Mouse (Mus musculus): ENCODE measurements at regions not wholly inside any gene's neighbourhood (a gene's known extent, or its start where the extent isn't known, plus 50 kb on each side); places are given as distances from the start of the nearest gene placed in this dataset.

- Histone ChIP-seq H3K36me3 (ENCODE audit: control insufficient read depth in 1 of 2, insufficient read depth in 2 of 2, low read length in 2 of 2) (no peaks in the 10 kb centered on the region), H3K27me3 (ENCODE audit: control insufficient read depth in 1 of 2, insufficient read depth in 2 of 2, low read length in 2 of 2) (no peaks in the 10 kb centered on the region), H3K79me2 (ENCODE audit: control insufficient read depth, insufficient read depth, low read length, poor library complexity) (no peaks in the 10 kb centered on the region), H3K9me3 (replicated peaks; ENCODE audit: insufficient read depth, low read length) (no peaks in the 10 kb centered on the region), H3K27ac (ENCODE audit: control insufficient read depth, low read depth, low read length) (no peak overlapping the region), H3K4me3 (ENCODE audit: control insufficient read depth in 1 of 2, insufficient read depth in 1 of 2, low read depth in 2 of 2, low read length in 2 of 2) (no peak overlapping the region), H3K9ac (ENCODE audit: control insufficient read depth, low read depth, low read length, poor library complexity, severe bottlenecking) (no peak overlapping the region), H3K4me1 (ENCODE audit: control insufficient read depth in 1 of 2, insufficient read depth in 2 of 2, low read length in 2 of 2) (no peaks in the 10 kb centered on the region)
- no peak for DNase-seq (ENCODE audit: low read depth, low spot score)
- TF ChIP-seq POLR2AphosphoS2 (IDR thresholded peaks at IDR 0.05; ENCODE audit: low read length) (no peak), CHD1 (IDR thresholded peaks at IDR 0.05; ENCODE audit: low read depth, low read length) (no peak), ELF1 (IDR thresholded peaks at IDR 0.05; ENCODE audit: low read depth, low read length) (no peak), CTCF (IDR thresholded peaks at IDR 0.05 in 2 of 3, conservative IDR thresholded peaks at IDR 0.05 in 1 of 3; ENCODE audit: control insufficient read depth in 1 of 3, insufficient read depth in 1 of 3, low read depth in 2 of 3, low read length in 3 of 3, poor library complexity in 1 of 3, severe bottlenecking in 1 of 3) (no peak), RCOR1 (IDR thresholded peaks at IDR 0.05; ENCODE audit: low read depth, low read length) (no peak), MAZ (IDR thresholded peaks at IDR 0.05; ENCODE audit: low read depth, low read length) (no peak), SIN3A (IDR thresholded peaks at IDR 0.05; ENCODE audit: low read length) (no peak), POLR2A (IDR thresholded peaks at IDR 0.05; ENCODE audit: control insufficient read depth in 1 of 2, insufficient read depth in 1 of 2, low read depth in 1 of 2, low read length in 2 of 2, poor library complexity in 1 of 2) (no peak), HCFC1 (IDR thresholded peaks at IDR 0.05; ENCODE audit: low read depth, low read length) (no peak)
These were observed 637.2 kb downstream of the Cbln4 start for GRCm38 (mm10) chr2:171406057-171406456.

GRCm38 (mm10) chr2:171388936-171389335, 654.3 kb downstream of the Cbln4 start:
- DNase-seq (ENCODE audit: low read depth, low spot score), result no peak
- no peak overlapping the region for H3K9ac ChIP-seq (ENCODE audit: control insufficient read depth, low read depth, low read length, poor library complexity, severe bottlenecking)
- H3K9me3 ChIP-seq (replicated peaks; ENCODE audit: insufficient read depth, low read length), result no peaks in the 10 kb centered on the region
- H3K79me2 ChIP-seq (ENCODE audit: control insufficient read depth, insufficient read depth, low read length, poor library complexity), result no peaks in the 10 kb centered on the region
- no peak overlapping the region for H3K27ac ChIP-seq (ENCODE audit: control insufficient read depth, low read depth, low read length)
- no peaks in the 10 kb centered on the region for H3K36me3 ChIP-seq (ENCODE audit: control insufficient read depth in 1 of 2, insufficient read depth in 2 of 2, low read length in 2 of 2)
- H3K4me3 ChIP-seq (ENCODE audit: control insufficient read depth in 1 of 2, insufficient read depth in 1 of 2, low read depth in 2 of 2, low read length in 2 of 2), result no peak overlapping the region
- TF ChIP-seq SMC3 (IDR thresholded peaks at IDR 0.05; ENCODE audit: low read depth, low read length), result no peak
- TF ChIP-seq MAZ (IDR thresholded peaks at IDR 0.05; ENCODE audit: low read depth, low read length), result no peak
- H3K4me1 ChIP-seq (ENCODE audit: control insufficient read depth in 1 of 2, insufficient read depth in 2 of 2, low read length in 2 of 2), result no peaks in the 10 kb centered on the region
- no peaks in the 10 kb centered on the region for H3K27me3 ChIP-seq (ENCODE audit: control insufficient read depth in 1 of 2, insufficient read depth in 2 of 2, low read length in 2 of 2)

GRCm38 (mm10) chr2:171373457-171373856, 641.9 kb downstream of the Dok5 start:
- DNase-seq (ENCODE audit: low read depth, low spot score), result no peak
- Histone ChIP-seq H3K36me3 (ENCODE audit: control insufficient read depth in 1 of 2, insufficient read depth in 2 of 2, low read length in 2 of 2) (no peaks in the 10 kb centered on the region), H3K9me3 (replicated peaks; ENCODE audit: insufficient read depth, low read length) (no peaks in the 10 kb centered on the region), H3K4me1 (ENCODE audit: control insufficient read depth in 1 of 2, insufficient read depth in 2 of 2, low read length in 2 of 2) (no peaks in the 10 kb centered on the region), H3K4me3 (ENCODE audit: control insufficient read depth in 1 of 2, insufficient read depth in 1 of 2, low read depth in 2 of 2, low read length in 2 of 2) (no peak overlapping the region), H3K79me2 (ENCODE audit: control insufficient read depth, insufficient read depth, low read length, poor library complexity) (no peaks in the 10 kb centered on the region), H3K27ac (ENCODE audit: control insufficient read depth, low read depth, low read length) (no peak overlapping the region), H3K9ac (ENCODE audit: control insufficient read depth, low read depth, low read length, poor library complexity, severe bottlenecking) (no peak overlapping the region), H3K27me3 (ENCODE audit: control insufficient read depth in 1 of 2, insufficient read depth in 2 of 2, low read length in 2 of 2) (no peaks in the 10 kb centered on the region)
- TF ChIP-seq ETS1 (IDR thresholded peaks at IDR 0.05; ENCODE audit: low read depth, low read length), result no peak
- no peak for TF ChIP-seq TBP (IDR thresholded peaks at IDR 0.05; ENCODE audit: low read depth, low read length)
- no peak for TF ChIP-seq CHD2 (IDR thresholded peaks at IDR 0.05; ENCODE audit: low read length)
- TF ChIP-seq KAT2A (conservative IDR thresholded peaks at IDR 0.05; ENCODE audit: low read depth, low read length), result no peak
- no peak for TF ChIP-seq ELF1 (IDR thresholded peaks at IDR 0.05; ENCODE audit: low read depth, low read length)
- no peak for TF ChIP-seq TAL1 (IDR thresholded peaks at IDR 0.05; ENCODE audit: low read length)
- no peak for TF ChIP-seq HCFC1 (IDR thresholded peaks at IDR 0.05; ENCODE audit: low read depth, low read length)
- no peak for TF ChIP-seq MYC (IDR thresholded peaks at IDR 0.05; ENCODE audit: low read depth, low read length)
- no peak for TF ChIP-seq USF1 (IDR thresholded peaks at IDR 0.05; ENCODE audit: low read depth, low read length)
- no peak for TF ChIP-seq SIN3A (IDR thresholded peaks at IDR 0.05; ENCODE audit: low read length)
- no peak for TF ChIP-seq GATA1 (IDR thresholded peaks at IDR 0.05; ENCODE audit: low read depth, low read length)
- TF ChIP-seq MAZ (IDR thresholded peaks at IDR 0.05; ENCODE audit: low read depth, low read length), result no peak
- TF ChIP-seq SMC3 (IDR thresholded peaks at IDR 0.05; ENCODE audit: low read depth, low read length), result no peak
- no peak for TF ChIP-seq MXI1 (IDR thresholded peaks at IDR 0.05; ENCODE audit: low read depth, low read length)

Data from MEL (cell line).